Mouse (Mus musculus): ENCODE results near the gene Baiap2l1.

DNA sequence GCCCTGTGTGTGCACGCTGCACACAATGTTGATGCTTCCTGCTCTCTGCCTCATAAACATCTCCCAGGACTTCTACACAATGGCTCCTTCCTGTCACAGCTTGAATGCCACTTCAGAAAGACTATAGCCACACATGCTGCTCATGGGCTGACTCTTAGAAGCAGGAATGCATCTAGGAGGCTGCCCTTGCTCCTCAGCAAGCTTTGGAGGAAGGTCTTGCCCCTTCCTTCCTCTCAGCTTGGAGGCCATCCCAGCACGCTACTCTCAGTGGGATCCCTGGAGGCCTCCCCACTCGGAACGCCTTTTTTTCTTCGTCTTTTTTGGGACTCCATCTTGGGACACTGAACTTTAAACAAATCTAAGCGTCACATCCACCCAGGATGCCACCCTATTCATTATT, 83.0 kb downstream of the Baiap2l1 start:
- TF ChIP-seq CTCF (IDR thresholded peaks at IDR 0.05; ENCODE audit: control insufficient read depth, insufficient read depth, insufficient replicate concordance, low read depth, low read length) (no peak), POLR2A (IDR thresholded peaks at IDR 0.05; ENCODE audit: control insufficient read depth, low read depth, low read length) (no peak)
